Mouse (Mus musculus) skeletal muscle tissue, adult 2 months (tissue): ENCODE results near the gene Drosha.
A peak's percentile ranks its signal among the peaks of the same experiment; 100 is the strongest.

Experiments
- DNase-seq: peaks from one replicate; pipeline ENCODE4 v3.0.0-alpha.2; 2012; ENCODE audit warnings: low read depth, low spot score

Drosha gene

DNA sequence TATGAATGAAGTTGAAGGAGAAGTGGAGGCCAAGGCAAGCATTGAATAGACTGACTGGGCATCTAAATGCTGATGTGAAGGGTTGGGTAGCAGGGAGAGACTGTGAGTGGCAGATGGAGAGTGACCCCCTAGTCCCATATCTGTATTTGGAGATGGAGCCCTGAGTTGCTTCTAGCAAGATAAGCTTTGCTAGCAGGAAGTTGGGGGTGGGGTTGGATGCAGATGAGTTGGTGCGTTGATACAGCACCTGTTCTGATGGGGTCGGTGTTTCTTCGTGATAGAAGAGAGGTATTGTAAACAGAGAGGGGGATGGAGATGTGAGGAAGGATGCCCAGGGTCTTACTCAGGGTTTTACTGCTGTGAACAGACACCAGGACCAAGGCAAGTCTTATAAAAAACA lies 5.3 kb downstream of the Drosha start:
- DNase-seq, result no peak

DNA sequence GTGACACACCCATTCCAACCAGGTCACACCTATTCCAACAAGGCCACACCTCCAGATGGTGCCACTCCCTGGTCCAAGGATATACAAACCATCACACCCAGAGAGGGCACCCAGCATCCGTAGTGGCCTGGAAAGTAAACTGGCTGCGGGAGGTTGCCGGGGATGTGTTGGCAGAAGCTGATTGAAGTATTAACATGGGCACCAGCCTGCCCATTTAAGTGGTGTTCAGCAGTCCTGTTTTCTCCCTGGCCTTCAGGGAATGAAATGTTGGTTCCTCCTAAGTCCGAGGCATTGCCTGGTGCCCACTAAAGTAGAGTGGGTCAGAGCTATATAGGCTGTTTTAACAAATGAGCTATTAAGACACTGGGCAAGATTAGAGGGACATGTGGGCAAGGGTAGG lies 8.0 kb downstream of the Drosha start:
- DNase-seq, result no peak

DNA sequence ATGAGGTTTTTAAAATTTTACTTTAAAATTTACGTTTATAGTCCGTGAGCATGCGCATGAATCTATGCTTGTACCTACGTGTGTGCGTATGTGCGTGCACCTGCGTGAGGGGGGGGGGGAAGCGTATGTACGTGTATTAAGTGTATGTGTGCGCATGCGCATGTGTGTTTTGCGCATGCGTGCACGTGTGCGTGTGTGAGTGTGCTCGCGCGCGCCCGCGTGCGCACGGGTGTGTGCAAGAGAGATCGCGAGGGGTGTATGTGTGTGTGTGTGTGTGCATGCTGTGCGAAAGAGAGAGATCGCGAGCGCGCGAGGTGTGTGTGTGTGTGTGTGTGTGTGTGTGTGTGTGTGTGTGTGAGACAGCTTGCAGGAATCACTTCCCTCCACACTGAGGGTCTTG lies 8.8 kb downstream of the Drosha start:
- DNase-seq, result no peak

DNA sequence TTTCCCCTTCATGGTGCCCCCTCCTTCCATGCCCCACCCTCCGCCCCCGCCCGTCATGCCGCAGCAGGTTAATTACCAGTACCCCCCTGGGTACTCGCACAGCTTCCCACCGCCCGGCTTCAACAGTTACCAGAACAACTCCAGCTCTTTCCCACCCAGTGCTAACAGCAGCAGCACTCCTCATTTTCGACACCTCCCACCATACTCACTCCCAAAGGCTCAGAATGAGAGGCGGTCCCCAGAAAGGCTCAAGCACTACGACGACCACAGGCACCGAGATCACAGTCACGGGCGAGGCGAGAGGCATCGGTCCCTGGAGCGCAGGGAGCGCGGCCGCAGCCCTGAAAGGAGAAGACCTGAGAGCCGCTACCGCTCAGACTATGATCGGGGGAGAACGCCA lies 9.6 kb downstream of the Drosha start:
- DNase-seq, result no peak

DNA sequence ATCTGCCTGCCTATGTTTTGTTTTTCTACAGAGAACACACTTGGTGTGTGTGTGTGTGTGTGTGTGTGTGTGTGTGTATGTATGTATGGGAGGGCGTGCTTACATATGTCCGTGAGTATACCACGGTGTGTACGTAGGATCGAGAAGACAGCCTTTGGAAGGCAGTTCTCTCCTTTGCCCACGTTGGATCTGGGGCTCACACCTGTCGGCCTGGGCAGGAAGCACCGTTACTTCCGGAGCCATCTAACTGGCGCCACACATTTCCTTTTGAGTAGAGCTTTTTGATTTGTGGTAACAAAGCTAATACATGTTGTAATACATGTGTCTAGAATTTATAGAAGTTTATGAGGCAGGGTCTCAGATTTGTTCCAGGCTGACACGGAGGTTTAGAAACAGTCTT lies 16.1 kb downstream of the Drosha start:
- no peak for DNase-seq

DNA sequence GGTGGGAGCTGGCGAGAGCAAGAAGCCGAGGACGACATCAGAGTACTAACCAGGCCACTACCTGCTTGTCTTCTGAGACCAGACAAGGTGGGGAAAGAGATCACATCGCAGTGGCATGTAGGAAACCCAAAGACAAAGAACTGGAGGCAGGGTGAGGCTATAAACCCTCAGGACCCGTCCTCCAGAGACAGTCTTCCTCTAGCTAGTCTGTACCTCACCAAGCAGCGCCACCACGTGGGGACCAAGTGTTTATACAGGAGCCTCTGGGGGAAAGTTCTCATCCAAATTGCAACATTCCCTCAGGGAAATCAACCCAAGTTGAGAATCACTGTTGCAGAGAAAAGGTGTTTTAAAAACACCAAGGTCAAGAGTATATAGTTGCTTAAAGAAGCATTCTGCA lies 18.2 kb downstream of the Drosha start:
- DNase-seq, result no peak

DNA sequence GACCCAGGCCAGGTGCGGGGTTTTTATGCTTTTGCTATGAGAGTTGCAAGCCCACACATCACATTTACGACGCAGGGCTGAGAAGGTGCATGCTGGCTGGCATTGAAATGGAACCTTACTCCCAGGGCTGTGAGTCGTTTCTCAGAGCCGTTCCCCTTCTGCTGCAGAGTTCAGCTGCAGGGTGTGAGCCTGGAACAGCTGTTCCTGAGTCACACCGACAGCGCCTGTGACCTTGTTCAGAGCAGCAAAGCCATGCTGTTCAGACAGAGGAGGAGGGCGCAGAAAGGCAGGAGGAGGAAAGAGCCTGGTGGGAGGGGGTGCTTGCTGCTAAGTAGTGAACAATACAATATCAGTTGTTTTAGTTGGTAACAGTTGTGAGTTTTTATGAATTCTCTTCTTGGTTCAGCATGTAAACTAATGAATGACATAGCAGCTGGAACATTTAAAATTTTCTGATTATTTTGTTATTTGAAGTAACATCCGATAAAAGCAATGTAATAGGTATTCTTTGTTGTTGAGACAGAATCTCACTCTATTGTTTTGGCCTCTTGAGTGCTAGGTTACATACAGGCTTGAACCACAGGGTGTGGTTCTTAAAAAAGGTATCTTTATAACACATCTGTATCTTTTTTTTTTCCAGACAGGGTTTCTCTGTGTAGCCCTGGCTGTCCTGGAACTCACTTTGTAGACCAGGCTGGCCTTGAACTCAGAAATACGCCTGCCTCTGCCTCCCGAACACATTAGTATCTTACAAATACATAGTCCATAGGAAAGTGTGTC lies 23.8 kb downstream of the Drosha start:
- DNase-seq, result peak; percentile 13

DNA sequence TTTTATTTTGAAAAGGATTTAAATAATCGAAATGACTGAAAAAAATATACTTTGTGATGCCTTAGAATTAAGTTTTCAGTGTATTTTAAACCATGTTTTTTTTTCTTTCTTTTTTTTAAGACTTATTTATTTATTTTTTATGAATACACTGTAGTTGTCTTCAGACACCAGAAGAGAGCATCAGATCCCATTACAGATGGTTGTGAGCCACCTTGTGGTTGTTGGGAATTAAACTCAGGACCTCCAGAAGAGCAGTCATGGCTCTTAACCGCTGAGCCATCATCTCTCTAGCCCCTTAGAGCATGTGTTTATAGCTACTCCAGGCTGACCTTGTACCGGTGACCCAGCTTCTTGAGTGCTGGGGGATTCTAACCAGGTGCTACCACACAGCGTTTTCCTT lies 24.8 kb downstream of the Drosha start:
- DNase-seq, result no peak

DNA sequence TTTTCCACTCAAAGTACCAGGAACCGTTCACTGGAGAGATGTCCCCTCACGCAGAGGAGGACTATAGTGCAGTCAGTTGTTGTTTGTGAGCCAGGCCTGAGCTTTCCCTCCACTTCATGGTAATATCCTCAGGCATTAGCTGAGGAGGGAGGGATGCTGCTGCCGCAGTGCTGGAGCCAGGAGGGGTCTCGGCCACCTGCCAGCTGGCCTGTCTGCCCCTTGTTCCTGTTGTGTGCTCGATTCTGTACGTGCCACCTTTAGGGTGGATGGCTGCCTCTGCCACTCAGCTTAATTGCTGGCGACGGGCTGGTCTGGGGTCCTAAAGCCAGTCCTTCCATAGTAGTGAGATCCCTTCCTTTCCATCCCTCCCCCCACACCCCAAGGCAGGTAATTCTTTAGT lies 28.9 kb downstream of the Drosha start:
- DNase-seq, result no peak

DNA sequence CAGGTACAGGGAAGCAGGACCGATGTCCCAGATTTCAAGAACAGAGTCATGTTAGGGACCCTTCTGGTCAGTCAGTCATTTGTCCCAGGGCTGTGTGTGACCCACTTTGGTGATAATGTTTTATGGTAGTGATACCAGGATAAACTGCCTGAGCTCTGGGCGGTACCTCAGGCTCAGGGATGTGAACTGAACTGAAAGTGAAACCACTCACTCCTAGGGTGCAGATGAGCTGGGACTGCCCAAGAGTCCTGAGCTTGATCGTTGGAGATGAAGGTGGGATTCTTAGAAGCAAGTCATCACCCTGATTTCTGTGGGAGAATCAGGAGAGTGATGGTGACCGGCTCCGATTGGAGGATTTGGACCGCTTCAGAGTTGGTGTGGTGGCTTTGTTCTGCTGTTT lies 32.2 kb downstream of the Drosha start:
- no peak for DNase-seq

DNA sequence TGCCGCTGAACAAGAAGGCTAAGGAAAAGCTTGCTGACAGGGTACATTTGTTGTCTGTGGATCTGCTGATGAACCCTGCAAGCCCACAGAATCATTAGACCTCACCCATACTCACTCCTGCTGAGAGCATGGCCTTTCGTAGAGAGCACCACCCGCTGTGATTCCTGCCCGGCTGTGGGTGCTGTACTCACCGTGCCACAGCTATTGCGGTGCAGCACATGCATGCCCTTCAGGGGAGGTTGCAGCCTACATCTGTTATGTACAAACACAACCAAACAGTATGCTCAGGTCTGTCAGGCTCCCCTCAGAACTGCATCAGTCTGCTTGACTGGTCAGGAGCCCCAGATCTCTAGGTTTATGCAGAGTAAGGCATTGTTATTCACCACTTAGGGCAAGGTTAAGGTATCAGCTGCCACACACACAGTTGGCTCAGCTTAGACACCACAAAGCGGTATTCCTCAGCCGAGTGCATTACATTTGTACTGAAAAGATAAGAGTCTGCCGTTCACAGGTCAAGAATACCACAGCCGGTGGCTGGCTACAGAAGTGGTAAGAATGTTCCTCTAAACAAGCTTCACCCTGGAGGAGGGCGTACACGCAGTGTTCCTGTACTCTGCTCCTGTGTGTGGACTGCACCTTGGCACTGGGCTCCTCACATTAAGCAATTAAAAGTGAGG lies 33.4 kb downstream of the Drosha start:
- DNase-seq, result no peak

DNA sequence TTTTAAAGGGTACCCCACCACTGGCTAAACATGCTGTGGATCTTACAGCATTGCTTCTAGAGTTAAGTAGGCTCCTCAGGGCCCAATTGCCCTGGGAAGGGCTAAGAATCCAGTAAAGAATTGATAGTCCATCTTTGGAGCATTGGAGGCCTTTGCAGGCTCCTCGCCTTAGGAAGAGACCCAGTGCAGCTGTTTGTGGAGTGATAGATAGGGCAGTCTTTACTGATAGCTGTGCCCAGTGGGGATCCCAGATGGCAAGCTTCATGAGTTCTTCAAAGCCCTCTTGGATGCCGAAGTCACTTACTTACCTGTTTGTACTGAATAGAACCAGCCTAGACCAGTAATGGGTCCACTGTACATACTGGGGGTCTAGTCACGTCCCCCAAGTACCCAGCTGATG lies 34.0 kb downstream of the Drosha start:
- no peak for DNase-seq

DNA sequence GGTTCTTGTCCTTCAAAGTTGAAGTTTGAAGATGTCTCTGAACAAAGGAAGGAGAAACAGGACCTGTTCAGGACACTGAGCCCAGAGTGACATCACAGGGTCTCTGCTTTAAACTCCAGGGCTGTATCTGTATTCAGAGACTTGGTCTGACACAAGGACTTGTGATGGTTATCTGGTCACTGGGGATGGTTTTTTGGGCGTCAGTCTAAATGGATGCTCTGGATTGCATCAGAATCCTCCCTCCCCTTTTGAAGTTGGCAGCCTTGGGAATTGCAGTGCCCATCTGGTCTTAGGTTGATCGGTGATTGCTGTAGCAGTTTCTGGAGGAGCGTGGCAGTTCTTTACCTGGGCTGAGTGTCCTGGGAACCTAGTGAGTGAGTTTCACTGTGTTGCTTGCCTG lies 37.4 kb downstream of the Drosha start:
- no peak for DNase-seq

DNA sequence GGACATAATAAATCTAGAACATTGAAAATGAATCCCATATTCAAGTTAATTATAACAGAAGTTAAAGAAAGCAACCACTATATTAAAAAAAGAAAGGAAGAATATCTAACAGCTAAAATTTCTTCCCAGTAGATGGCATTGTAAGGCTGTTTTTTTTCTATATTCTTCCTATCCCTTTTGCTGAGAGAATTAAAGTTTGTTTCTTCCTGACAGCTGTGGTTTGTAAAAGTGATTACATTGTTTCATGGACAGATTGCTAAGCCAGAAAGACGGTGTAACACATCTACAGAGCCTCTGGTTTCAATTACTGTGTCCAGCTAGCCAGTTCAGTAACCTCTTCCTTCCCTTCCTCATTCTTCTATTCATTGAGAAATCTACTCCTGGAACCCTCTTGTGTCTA lies 39.1 kb downstream of the Drosha start:
- DNase-seq, result no peak

DNA sequence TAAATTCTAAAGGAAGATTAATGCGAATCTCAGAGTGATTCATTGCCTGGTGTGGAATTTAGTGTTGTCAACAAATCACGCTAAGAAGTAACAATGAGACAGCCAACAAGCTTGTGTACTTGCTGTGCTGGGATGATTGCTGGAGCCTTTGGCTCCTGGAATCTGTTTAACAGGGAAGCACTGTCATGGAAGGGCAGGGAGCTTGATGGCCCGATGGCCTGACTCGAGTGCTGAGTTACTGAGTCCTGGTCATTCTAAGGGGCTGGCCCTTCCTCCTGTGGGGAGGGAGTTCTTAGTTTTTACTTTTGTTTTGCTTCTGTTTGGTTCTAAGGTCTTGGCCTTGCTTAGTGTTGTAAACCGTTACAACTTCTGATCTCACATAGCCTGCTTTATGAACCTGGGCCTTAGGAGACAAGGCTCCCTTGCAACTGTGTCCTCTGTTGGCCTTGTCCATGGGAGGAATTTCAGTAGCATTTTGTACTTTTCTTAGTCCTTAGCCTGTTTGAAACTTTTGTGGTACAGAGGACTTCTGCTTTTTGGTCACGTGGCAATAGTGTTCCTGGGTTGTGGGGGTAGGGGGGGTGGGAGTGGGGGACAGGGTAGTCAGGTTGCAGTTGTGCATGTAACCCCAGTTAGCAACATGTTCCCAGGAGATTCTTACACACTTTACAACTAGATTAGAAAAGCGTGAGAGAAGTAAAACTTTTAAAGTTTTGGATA lies 41.1 kb downstream of the Drosha start:
- no peak for DNase-seq

DNA sequence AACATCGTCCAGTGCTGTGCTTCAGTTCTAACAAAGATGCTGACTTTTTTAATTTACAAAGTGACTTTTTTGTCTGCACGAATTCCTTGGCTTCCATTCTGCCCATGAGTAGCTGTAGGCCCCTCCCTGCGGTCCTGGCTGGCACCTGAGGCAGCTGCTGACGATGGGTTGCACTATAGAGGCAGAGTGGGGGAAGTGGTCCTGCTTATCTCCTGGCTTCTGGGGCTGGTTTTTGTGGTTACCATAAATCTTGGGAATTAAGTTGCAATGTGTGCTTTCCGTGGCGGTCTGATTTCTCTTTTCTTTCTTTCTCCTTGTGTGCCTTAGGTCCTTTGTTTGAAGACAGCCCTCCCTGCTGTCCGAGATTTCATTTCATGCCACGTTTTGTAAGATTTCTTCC lies 42.7 kb downstream of the Drosha start:
- no peak for DNase-seq

DNA sequence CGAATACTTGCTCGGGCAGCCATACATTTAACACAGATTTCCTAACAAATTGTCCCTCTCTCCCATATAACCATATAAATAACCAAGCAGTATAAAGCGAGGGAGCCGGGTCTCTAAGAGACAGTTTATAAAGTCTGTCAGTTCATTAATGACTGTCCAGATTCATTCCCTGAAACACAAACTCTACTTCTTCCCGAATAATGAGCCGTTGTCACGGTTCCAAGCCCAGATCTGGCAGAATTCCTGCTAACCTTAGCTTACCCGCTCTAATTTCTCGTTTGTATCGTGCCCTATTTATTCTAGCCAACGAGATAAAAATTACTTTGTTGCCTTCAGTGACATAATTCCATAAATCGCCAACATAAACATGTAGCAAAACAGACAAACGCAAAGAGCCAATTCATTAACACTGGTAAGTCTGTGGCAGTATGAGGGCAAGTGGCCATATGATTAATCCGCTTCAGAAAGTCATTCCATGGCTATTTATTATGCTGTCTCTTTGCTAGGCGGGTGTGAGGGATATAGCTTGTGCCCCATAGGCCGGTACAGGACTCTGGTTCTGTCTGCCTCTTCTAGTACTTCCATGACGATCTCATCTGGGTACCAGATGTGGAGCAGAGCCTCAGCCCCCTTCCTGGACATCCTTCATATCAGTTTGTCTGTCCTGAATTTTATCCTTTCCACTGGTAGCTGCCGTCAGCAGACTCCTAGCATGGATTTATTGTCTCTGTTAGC lies 51.0 kb downstream of the Drosha start:
- DNase-seq, result no peak

DNA sequence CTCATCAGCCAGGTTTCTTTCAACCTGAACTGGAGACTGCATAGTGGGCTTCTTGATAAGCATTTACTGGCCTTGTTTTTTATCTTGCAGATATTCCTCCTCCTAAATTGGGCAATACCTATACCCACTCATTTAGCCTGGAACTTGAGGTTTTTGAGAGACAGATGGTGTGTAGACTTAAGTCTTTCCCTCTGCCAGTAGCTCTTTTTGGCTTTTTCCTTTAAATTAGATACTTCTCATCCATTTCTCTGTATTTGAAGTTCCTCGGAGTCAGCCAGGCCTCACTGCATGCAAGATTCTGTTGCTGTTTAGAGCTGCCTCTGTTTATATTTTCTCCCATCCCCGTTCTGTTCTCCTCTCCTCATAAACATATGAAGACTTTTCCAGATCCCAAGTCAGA lies 51.7 kb downstream of the Drosha start:
- DNase-seq, result no peak

DNA sequence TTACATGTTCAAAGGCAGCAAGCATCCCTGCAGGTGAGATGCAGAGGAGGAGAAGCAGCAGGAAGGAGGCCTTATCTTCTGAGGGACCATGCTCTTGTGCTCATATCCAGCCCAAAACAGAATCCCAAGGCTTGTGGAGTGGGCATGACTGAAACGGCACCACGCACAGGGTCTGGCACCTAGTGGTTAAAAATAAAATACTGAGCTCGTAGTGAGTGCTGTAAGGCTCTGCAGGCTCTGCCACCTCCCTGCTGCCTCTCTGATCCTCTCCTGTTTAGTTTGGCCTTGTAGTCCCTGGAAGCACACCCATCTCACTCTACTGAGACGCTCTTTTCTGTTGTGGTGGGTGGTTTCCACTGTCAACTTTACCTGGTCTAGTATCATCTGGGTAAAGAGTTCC lies 52.3 kb downstream of the Drosha start:
- no peak for DNase-seq

DNA sequence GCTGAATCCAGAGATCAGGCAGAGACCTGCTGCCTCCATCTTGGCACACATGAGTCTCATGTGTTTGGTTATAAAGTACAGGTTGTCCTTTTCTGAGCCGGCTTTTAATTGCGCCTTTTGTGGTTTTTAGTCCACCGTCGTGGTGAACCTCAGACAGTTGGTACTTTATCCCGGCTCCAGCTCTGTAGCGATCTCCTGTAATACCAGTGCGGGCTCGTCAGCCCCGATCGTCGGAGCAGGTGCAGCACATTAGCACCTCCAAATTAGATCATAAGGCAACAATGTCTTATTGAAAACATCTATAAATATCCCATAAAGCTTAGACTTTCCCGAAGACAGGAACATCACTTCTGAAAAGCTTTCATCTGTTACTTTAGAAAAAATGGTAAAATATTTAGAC lies 53.3 kb downstream of the Drosha start:
- no peak for DNase-seq

DNA sequence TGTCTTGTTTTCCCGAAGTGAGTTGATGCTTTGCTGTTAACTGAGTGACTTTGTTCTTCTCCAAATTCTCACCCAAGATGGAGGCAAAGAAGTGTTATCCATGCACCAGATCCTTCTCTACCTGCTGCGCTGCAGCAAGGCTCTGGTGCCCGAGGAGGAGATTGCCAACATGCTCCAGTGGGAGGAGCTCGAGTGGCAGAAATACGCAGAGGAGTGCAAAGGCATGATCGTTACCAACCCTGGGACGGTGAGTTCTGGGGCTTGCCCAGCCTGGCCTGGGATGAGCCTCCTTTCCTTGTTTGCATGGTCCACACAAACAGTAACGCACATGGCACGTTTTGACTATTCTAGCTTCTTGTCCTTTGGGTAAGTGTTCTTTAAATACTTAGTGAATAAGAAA lies 54.0 kb downstream of the Drosha start:
- DNase-seq, result no peak

DNA sequence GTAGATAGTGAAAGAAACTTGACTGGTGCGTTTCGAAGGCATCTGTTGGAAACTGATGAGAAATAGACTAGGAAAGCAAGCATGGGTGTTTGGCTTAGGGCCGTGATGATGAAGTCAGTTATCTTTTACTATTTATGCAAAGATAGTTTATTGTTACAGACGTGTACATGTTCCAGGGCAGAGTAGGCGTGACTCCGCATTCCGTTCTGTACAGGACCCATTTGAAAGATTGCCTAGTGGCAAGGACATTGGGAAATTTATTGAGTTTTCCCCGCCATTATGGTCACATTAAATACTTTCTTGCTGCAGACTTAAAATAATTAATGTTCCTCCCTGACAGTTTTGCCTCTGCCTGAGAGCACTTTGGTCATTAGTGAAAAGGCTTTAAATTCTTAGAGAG lies 55.3 kb downstream of the Drosha start:
- no peak for DNase-seq
